Mouse (Mus musculus): ENCODE measurements around the gene Trp73.

Gene Trp73

GRCm38 (mm10) chr4:154089205-154089604, 50.8 kb downstream of the Trp73 start:
- no peak for TF ChIP-seq GATA4 (IDR thresholded peaks at IDR 0.05; ENCODE audit: insufficient replicate concordance, low read length)

GRCm38 (mm10) chr4:154086436-154086835, 53.6 kb downstream of the Trp73 start:
- no peak for TF ChIP-seq GATA4 (IDR thresholded peaks at IDR 0.05; ENCODE audit: insufficient replicate concordance, low read length)

GRCm38 (mm10) chr4:154085856-154086255, 54.2 kb downstream of the Trp73 start:
- TF ChIP-seq GATA4 (IDR thresholded peaks at IDR 0.05; ENCODE audit: insufficient replicate concordance, low read length), result no peak

- no peak for TF ChIP-seq GATA4 (IDR thresholded peaks at IDR 0.05; ENCODE audit: insufficient replicate concordance, low read length)
Observed at GRCm38 (mm10) chr4:154081974-154082373, 58.0 kb downstream of the Trp73 start.

- TF ChIP-seq GATA4 (IDR thresholded peaks at IDR 0.05; ENCODE audit: insufficient replicate concordance, low read length), result no peak
Observed at GRCm38 (mm10) chr4:154081021-154081420, 59.0 kb downstream of the Trp73 start.

- no peak for TF ChIP-seq GATA4 (IDR thresholded peaks at IDR 0.05; ENCODE audit: insufficient replicate concordance, low read length)
Observed at GRCm38 (mm10) chr4:154080211-154080610, 59.8 kb downstream of the Trp73 start.

GRCm38 (mm10) chr4:154071941-154072340, 68.1 kb downstream of the Trp73 start:
- TF ChIP-seq GATA4 (IDR thresholded peaks at IDR 0.05; ENCODE audit: insufficient replicate concordance, low read length), result no peak

GRCm38 (mm10) chr4:154071521-154071920, 68.5 kb downstream of the Trp73 start:
- TF ChIP-seq GATA4 (IDR thresholded peaks at IDR 0.05; ENCODE audit: insufficient replicate concordance, low read length), result no peak

GRCm38 (mm10) chr4:154070896-154071295, 69.1 kb downstream of the Trp73 start:
- TF ChIP-seq GATA4 (IDR thresholded peaks at IDR 0.05; ENCODE audit: insufficient replicate concordance, low read length), result no peak

GRCm38 (mm10) chr4:154064827-154065773, 74.9 kb downstream of the Trp73 start:
- TF ChIP-seq GATA4 (IDR thresholded peaks at IDR 0.05; ENCODE audit: insufficient replicate concordance, low read length), result no peak

- no peak for TF ChIP-seq GATA4 (IDR thresholded peaks at IDR 0.05; ENCODE audit: insufficient replicate concordance, low read length)
Observed at GRCm38 (mm10) chr4:154057696-154058095, 82.3 kb downstream of the Trp73 start.

GRCm38 (mm10) chr4:154056661-154057060, 83.3 kb downstream of the Trp73 start:
- no peak for TF ChIP-seq GATA4 (IDR thresholded peaks at IDR 0.05; ENCODE audit: insufficient replicate concordance, low read length)

GRCm38 (mm10) chr4:154056046-154056445, 84.0 kb downstream of the Trp73 start:
- TF ChIP-seq GATA4 (IDR thresholded peaks at IDR 0.05; ENCODE audit: insufficient replicate concordance, low read length), result no peak

GRCm38 (mm10) chr4:154055482-154055881, 84.5 kb downstream of the Trp73 start:
- no peak for TF ChIP-seq GATA4 (IDR thresholded peaks at IDR 0.05; ENCODE audit: insufficient replicate concordance, low read length)

GRCm38 (mm10) chr4:154053065-154053464, 86.9 kb downstream of the Trp73 start:
- no peak for TF ChIP-seq GATA4 (IDR thresholded peaks at IDR 0.05; ENCODE audit: insufficient replicate concordance, low read length)

GRCm38 (mm10) chr4:154051401-154051800, 88.6 kb downstream of the Trp73 start:
- TF ChIP-seq GATA4 (IDR thresholded peaks at IDR 0.05; ENCODE audit: insufficient replicate concordance, low read length), result no peak

- no peak for TF ChIP-seq GATA4 (IDR thresholded peaks at IDR 0.05; ENCODE audit: insufficient replicate concordance, low read length)
Observed at GRCm38 (mm10) chr4:154045837-154046236, 94.2 kb downstream of the Trp73 start.

All from liver, adult (tissue).